In the genomic region with DNA sequence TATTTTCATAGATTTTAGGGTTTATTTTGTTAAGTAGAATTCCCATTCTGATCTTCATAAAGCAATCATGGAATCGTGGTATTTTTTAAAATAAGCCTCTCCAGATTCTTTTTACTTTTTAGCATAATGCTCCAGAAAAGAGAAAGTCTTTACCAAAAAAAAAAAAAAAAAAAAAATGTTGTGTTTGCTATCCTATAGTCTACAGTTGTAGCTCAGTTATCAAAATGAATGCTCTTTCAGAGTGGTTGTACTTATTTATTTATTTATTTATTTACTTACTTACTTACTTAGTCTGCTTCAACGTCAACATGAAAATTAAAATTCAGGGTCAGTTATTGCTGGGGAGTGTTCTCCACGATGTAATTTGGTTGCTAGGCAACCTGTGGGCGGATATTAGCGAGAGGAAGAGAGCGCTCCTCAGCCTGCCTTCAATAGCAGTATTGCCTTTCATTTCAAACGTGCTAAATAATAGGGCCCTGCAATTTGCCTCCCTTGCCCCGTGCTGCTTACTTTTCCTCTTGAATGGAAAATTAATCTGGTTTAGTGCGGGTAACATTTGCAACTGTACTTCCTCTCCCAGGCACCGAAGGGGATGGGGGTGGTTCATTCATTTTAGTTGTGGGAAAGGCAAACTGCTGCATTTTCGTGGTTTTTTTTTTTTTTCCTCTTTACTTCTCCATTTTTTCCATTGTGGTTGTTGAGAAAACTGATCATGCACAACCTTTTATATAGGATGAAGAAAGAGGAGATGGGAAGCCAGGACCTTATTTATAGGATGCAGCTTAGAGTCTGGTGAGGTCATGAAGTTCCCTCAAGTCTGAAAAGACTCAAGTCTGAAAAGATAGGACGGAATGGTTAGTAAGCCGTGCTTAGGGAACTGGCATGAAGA, we compare ENCODE assay signal across 8 mouse cellular contexts. TPM values are rescaled to one million over a fixed set of nuclear protein-coding genes. Genes with fewer than 3 reads are reported as not detected.
DNase-seq lines count a peak whose midpoint lies in the region; ATAC-seq lines count a peak whose summit lies in the region.

No protein-coding gene starts in this region.

- H3K4me3 ChIP-seq in hindbrain, embryonic 11.5 days (ENCODE audit: low read depth, low read length) = no peak overlapping the region

- no peak overlapping the region for H3K9ac ChIP-seq in hindbrain, embryonic 11.5 days (ENCODE audit: low read depth, low read length)

- ATAC-seq in hindbrain, embryonic 11.5 days (ENCODE audit: low FRiP score) = peak; percentile 87

- no peaks in the 10 kb centered on the region for H3K27me3 ChIP-seq in hindbrain, embryonic 11.5 days (ENCODE audit: control insufficient read depth, insufficient read depth, low read length)

- H3K4me2 ChIP-seq in hindbrain, embryonic 11.5 days (replicated peaks; ENCODE audit: low read depth, low read length) = no peak overlapping the region; the same call in 1 of the 2 replicates

- DNase-seq in 3T3-L1 (ENCODE audit: low read depth, low spot score) = peak; percentile 2
- DNase-seq in adrenal gland, adult 8-10 months = peak; percentile 49
- peak; percentile 6 for DNase-seq in fibroblast of lung, adult 2 months (ENCODE audit: low read depth)
- DNase-seq in hindbrain, embryonic 11.5 days (ENCODE audit: low spot score) = peak; percentile 75
- DNase-seq in layer of hippocampus, postnatal 36 days = peak; percentile 44 to 55
- DNase-seq in lung, postnatal 14 days = peak; percentile 34
- DNase-seq in right cerebral cortex, postnatal 10 days (ENCODE audit: low spot score in 2 of 2) = peak; percentile 65 to 71
- DNase-seq in testis, postnatal 14 days (ENCODE audit: low spot score) = no peak

- no peaks in the 10 kb centered on the region for H3K36me3 ChIP-seq in hindbrain, embryonic 11.5 days (ENCODE audit: control insufficient read depth, insufficient read depth, low read length)

- WGBS in hindbrain, embryonic 11.5 days = 23% methylated on average over 13 of the region's 13 CpGs

- peak overlapping the region; percentile 48 for H3K27ac ChIP-seq in hindbrain, embryonic 11.5 days (ENCODE audit: low read depth, low read length)

- no peaks in the 10 kb centered on the region; the same call in 1 of the 2 replicates for H3K4me1 ChIP-seq in hindbrain, embryonic 11.5 days (replicated peaks; ENCODE audit: control insufficient read depth, insufficient read depth, low read length)

- no peaks in the 10 kb centered on the region for H3K9me3 ChIP-seq in hindbrain, embryonic 11.5 days (ENCODE audit: control insufficient read depth, low read length)

RNA-seq across cellular contexts. Expression of a gene that starts 39.4 kb away (rescaled TPM):
- total RNA-seq in adrenal gland, adult 8-10 months (2022) = 10 to 100 TPM; 60.4 to 90.4 (median 69.1) TPM
- 6.7 and 7.2 TPM in 2 replicates for polyA plus RNA-seq in hindbrain, embryonic 11.5 days (2014; fragmentation: Nextera tagmentation; extraction: Ambion mirVana)
- total RNA-seq in layer of hippocampus, postnatal 36 days (2021) = 10 to 100 TPM; 60.0 to 63.7 TPM
